Mouse (Mus musculus) bone marrow, adult 2 months (tissue): ENCODE measurements around the gene 4930432K21Rik. TPM values are rescaled to one million over a fixed set of nuclear protein-coding genes. Genes with fewer than 3 reads are reported as not detected.

Experiments used
- H3K27ac ChIP-seq: fragments of 200-500 bp; 2 replicates; pipeline ENCODE4 v1.5.1; 2012; ENCODE audit warnings: low read depth, mild to moderate bottlenecking, control low read depth, inconsistent platforms, low read length; ENCODE audit not compliant: control insufficient read depth, poor library complexity, insufficient read depth
- H3K4me1 ChIP-seq: fragments of 200-500 bp; 2 replicates; pipeline ENCODE4 v1.6.1; 2011; ENCODE audit warnings: low read length; ENCODE audit not compliant: control insufficient read depth, insufficient read depth
- H3K4me3 ChIP-seq: fragments of 200-500 bp; replicated peaks from 2 replicates; pipeline ENCODE3; 2011; ENCODE audit warnings: mild to moderate bottlenecking, low read depth, low read length, control low read depth; ENCODE audit not compliant: control insufficient read depth
- CTCF ChIP-seq: fragments of 200-500 bp; IDR thresholded peaks from 2 replicates; pipeline ENCODE4 v1.5.1; 2011; ENCODE audit warnings: low read length, control low read depth; ENCODE audit not compliant: control insufficient read depth, insufficient read depth
- POLR2A ChIP-seq: fragments of 200-500 bp; IDR thresholded peaks from 2 replicates; pipeline ENCODE4 v1.6.1; 2011; ENCODE audit warnings: low read depth, mild to moderate bottlenecking, control low read depth, low read length, borderline replicate concordance; ENCODE audit not compliant: control insufficient read depth
- WGBS: fragments of 180-500 bp; shearing (Covaris S2); methylation state at CpG from one replicate; pipeline ENCODE4 v1.1.7; 2018; 5-methylcytosine and 5-hydroxymethylcytosine counted together
- polyA plus RNA-seq: library from polyadenylated mRNA; stranded (reverse); fragments of >200 nt; gene quantifications from 2 replicates; pipeline ENCODE4 v1.2.4, GENCODE M21; 2011; ENCODE audit warnings: low replicate concordance; ENCODE audit not compliant: missing spikeins, insufficient read depth, insufficient read length

4930432K21Rik gene
- polyA plus RNA-seq = not detected in 2 replicates

DNA sequence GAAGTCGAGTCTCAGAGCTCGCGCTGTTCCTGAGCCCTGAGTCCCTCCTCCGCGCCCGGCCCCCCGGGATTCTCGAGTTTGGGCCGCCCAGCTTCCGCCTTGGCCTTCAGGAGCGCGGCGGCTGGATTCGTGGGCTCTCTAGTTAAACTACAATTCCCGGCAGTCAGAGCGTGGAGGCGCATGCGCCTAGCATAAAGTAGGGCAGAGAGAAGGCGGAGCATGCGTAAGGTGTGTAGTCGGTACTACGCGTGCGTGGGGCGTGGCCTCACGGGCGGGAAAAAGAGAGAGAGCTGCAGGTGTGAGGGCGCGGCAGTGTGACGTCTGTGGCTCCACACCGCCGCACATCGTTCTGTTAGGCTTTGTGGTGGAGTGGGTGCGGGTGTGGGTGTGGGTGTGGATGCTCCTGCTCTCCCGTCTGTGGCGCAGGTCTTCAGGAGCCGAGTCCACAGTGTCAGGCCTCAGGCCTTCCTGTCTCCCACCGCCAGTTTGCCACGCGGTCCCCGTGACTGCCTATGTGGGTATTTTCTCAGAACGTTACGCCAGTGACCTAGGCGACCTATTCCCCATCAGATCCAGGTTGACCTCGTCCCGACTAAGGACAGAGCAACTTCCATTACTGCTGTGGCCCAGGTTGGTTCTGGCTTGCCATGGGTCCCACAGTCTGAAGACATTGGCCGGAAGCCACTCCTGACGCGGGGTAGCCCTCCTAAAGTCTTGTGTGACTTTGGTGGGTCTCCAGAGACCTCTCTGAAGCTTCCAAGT, at the start of gene 4930432K21Rik, which contains the start of gene Cc2d1a:
4930432K21Rik (plus strand) TSS at position 257 of the 762 bp plus-strand sequence.
Cc2d1a (minus strand) TSS at position 168 of the 762 bp plus-strand sequence.
- Histone ChIP-seq H3K4me1 (peaks cover 1% of the 10 kb centered on the region; the same call in 1 of the 2 replicates), H3K27ac (peak within 1 kb of the TSS; percentile 14; the same call in 1 of the 2 replicates), H3K4me3 (peak within 1 kb of the TSS; percentile 75)
- WGBS = 18% methylated on average over 49 of the region's 49 CpGs
- TF ChIP-seq POLR2A (peak; percentile 79; the same call in 1 of the 2 replicates), CTCF (no peak)

DNA sequence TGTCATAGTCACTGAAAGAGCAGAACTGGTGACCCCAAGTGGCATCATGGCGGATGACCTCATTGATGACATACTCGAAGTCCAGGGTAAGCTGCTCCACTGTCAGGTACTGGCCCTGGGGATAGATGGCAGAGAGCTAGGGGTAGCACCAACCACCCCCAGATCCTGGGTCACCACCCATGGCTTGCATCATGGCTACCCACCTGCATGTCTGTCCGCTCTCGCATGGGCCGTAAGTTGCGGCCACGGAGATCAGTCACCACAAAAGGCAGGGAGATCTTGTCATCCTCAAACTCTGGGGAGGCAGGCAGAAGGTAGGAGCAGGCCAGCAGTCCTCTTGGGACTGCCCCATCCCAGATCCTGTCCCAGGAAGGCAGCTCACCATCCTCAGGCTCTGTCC, 49.4 kb upstream of the 4930432K21Rik start:
- no peak overlapping the region for H3K27ac ChIP-seq
- H3K4me3 ChIP-seq = no peak overlapping the region
- no peaks in the 10 kb centered on the region for H3K4me1 ChIP-seq
- TF ChIP-seq CTCF (no peak), POLR2A (no peak)
- WGBS = 92% methylated on average over 7 of the region's 7 CpGs

DNA sequence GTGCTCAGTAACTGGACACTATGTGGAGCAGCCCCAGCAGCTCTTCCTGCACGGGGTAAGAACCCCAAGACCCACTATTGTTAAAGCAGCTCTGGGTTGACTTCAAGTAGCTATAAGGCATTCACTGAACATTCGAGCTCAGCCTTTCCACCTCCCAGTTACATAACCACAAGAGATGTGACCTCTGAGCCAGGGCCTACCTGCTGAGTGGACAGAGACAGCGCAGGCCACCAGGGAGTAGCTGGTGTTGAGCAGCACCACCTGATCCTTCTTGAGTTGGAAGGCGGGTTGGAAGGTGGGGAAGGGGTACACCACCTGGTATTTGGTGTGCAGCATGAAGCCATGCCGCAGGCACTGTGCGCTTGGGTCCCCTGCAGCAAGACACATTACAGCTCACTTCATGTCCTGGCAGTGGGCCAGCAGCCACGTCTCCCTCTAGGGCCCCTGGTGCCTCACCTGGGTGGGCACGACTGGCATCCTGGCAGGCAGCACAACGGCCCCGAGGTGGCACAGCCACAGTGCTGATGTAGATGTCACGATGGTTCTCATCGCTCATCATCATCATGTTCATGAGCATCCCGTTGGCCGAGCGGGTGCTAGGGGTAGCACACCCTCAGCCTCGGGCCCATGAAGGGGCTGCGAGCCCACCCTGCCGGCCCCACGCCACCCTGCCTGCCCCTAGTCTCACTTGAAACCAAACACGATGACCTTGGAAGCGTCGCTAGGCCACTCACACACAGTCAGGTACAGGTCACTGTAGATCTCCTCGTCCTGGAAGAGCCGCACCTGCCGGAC, 46.2 kb upstream of the 4930432K21Rik start:
- Histone ChIP-seq H3K4me3 (no peak overlapping the region), H3K4me1 (no peaks in the 10 kb centered on the region; the same call in 1 of the 2 replicates), H3K27ac (no peak overlapping the region)
- TF ChIP-seq POLR2A (no peak), CTCF (no peak)
- WGBS = 90% methylated on average over 25 of the region's 25 CpGs

DNA sequence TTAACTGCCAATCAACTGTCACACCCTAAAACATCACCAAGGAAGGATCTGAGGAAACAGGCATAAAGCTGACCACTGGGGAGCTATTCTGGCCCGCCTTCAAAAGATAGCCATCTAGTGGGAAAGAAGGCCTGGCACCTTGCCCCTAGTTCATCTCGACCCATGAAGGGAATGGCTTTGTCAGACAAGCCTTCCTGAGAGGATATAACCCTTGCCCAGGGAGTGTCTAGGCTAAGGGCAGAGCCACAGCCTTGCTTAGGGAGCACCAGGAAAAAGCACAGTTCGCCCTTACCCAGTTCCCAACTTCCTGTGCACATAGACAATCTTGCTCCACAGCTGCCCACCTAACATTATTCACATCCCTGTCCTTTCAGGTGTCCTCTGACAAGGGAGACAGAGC, 44.2 kb upstream of the 4930432K21Rik start:
- WGBS = 19% methylated on average over 3 of the region's 3 CpGs
- Histone ChIP-seq H3K4me1 (no peaks in the 10 kb centered on the region; the same call in 1 of the 2 replicates), H3K4me3 (peak overlapping the region; percentile 76), H3K27ac (no peak overlapping the region)
- TF ChIP-seq POLR2A (no peak), CTCF (no peak)

DNA sequence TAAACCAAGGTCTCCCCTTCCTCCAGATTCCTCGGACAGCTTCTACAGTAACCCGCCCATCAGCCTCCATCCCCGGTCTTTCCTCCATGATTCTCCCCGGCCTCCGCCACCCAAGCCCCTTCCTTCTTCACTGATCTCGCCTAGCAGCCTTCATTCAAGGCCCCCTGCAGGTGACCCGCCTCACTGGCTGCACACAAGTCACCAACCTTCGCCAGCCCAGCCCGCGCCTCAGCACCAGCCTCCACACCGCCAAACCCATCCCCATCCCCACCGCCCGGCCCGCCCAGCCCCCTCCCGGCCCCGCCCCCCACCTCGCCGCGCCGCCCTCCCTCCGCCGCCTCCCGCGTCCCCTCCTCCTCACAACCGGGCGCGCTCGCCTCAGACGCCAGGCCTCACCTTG, 43.6 kb upstream of the 4930432K21Rik start:
- TF ChIP-seq POLR2A (no peak), CTCF (peak; percentile 44; the same call in 1 of the 2 replicates)
- Histone ChIP-seq H3K27ac (no peak overlapping the region), H3K4me3 (peak overlapping the region; percentile 76), H3K4me1 (no peaks in the 10 kb centered on the region; the same call in 1 of the 2 replicates)
- WGBS = under 1% methylated on average over 28 of the region's 29 CpGs

DNA sequence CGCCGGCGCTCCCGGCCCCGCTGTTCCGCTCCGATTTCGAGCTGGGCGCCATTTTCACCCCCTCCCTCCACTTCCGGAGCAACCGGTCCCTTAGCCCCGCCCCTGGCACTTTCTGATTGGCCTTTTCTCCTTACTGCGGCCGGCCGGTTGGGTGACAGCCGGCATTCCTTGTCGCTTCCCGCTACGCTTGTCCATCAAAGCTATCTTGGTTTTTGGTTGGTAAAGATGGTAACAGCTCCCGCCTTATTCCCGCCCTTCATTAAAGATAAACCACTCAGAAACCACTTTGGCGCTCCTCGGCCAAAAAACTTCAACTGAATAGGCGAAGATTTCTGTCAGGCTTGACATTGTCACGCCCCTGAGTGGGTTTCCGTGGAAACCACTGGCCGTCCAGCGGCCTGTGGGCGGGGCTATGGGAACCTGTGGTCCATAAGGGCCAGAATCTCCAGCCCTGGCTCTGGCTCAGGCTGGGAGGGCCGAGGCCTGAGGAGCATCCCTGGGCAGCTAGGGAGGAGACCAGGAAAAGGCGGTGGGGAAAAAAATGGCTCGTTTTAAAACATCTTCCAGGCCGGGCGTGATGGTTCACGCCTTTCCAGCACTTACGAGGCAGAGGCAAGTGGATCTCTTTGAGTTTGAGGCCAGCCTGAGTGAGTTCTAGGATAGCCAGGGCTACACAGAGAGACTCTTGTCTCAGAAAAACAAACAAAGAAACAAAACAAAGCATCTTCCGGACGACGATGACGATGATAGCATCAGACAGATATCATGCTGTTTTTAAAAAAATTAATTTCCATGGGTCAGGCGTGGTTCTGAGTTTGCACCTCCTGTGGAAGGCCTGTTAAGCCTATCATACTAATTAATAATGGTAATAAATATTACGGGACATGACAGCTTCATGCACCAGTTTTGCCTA, 42.9 kb upstream of the 4930432K21Rik start, which contains the start of gene Dcaf15:
Dcaf15 (minus strand) TSS at position 72 of the 913 bp plus-strand sequence.
- TF ChIP-seq POLR2A (peak; percentile 53; the same call in 1 of the 2 replicates), CTCF (no peak)
- peak within 1 kb of the TSS; percentile 76 for H3K4me3 ChIP-seq
- no peaks in the 10 kb centered on the region; the same call in 1 of the 2 replicates for H3K4me1 ChIP-seq
- peak within 1 kb of the TSS; percentile 3; the same call in 1 of the 2 replicates for H3K27ac ChIP-seq
- WGBS = 11% methylated on average over 42 of the region's 42 CpGs

DNA sequence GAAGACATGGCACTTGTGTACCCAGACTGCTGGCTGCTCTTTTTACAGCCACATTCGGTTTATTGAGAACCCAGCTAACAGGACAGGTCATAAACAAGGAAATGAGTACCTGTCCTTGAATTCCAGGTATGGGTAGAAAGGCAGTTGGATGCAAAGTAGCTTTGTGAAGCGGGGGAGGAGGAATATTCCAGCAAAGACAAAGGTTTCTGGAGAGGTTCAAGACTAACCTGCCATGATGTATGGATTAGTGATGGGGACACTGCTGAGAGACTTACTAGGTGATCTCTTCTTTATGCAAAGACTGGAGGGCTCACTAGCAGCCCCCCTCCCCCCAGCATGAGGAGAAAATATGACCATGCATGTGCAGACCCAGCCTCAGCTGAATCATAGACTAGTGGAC, 42.1 kb upstream of the 4930432K21Rik start:
- Histone ChIP-seq H3K27ac (no peak overlapping the region), H3K4me3 (no peak overlapping the region), H3K4me1 (no peaks in the 10 kb centered on the region; the same call in 1 of the 2 replicates)
- 80% methylated on average over 2 of the region's 2 CpGs for WGBS
- no peak for TF ChIP-seq CTCF
- TF ChIP-seq POLR2A = no peak
